Mouse (Mus musculus) liver, postnatal 0 days (tissue): ENCODE measurements around the gene Camsap2. TPM values are rescaled to one million over a fixed set of nuclear protein-coding genes. Genes with fewer than 3 reads are reported as not detected.

Experiments
- ATAC-seq: fragments of 200-750 bp; cut with Nextera tagmentation; 2 replicates; pipeline ENCODE4 v1.8.0; 2017; ENCODE audit warnings: mild to moderate bottlenecking, moderate library complexity
- DNase-seq: peaks from one replicate; pipeline ENCODE4 v3.0.0-alpha.2; 2016
- H3K27ac ChIP-seq: fragments of 300-500 bp; sonication (generic); 2 replicates; pipeline ENCODE4 v1.5.1; 2014; ENCODE audit warnings: antibody characterized with exemption, moderate library complexity, mild to moderate bottlenecking, low read depth
- H3K27me3 ChIP-seq: fragments of 300-500 bp; sonication (generic); 2 replicates; pipeline ENCODE4 v1.6.1; 2014; ENCODE audit warnings: low read length, control low read depth, mixed read lengths; ENCODE audit not compliant: insufficient read depth
- H3K36me3 ChIP-seq: fragments of 300-500 bp; sonication (generic); replicated peaks from 2 replicates; pipeline ENCODE4 v1.6.1; 2014; ENCODE audit warnings: mild to moderate bottlenecking, control low read depth, low read length, moderate library complexity, mixed read lengths; ENCODE audit not compliant: insufficient read depth
- H3K4me1 ChIP-seq: fragments of 300-500 bp; sonication (generic); 2 replicates; pipeline ENCODE4 v1.6.1; 2014; ENCODE audit warnings: antibody characterized with exemption, mild to moderate bottlenecking, control low read depth; ENCODE audit not compliant: insufficient read depth
- H3K4me2 ChIP-seq: fragments of 300-500 bp; sonication (generic); 2 replicates; pipeline ENCODE4 v1.6.1; 2014; ENCODE audit warnings: low read depth, mild to moderate bottlenecking, low read length, moderate library complexity, mixed read lengths
- H3K4me3 ChIP-seq: fragments of 300-500 bp; sonication (generic); 2 replicates; pipeline ENCODE4 v1.5.1; 2014; ENCODE audit warnings: low read depth, low read length
- H3K9ac ChIP-seq: fragments of 300-500 bp; sonication (generic); replicated peaks from 2 replicates; pipeline ENCODE4 v1.6.1; 2014; ENCODE audit warnings: mild to moderate bottlenecking, moderate library complexity
- H3K9me3 ChIP-seq: fragments of 300-500 bp; sonication (generic); 2 replicates; pipeline ENCODE4 v1.6.1; 2016; ENCODE audit warnings: mild to moderate bottlenecking, control low read depth, low read length, mixed read lengths
- CTCF ChIP-seq: sonication (generic); IDR thresholded peaks from 2 replicates; pipeline ENCODE4 v1.5.1; 2016; ENCODE audit warnings: antibody characterized with exemption, low read depth
- EP300 ChIP-seq: IDR thresholded peaks from 2 replicates; pipeline ENCODE4 v1.6.1; 2016; ENCODE audit warnings: antibody characterized with exemption, low read depth, mild to moderate bottlenecking
- WGBS: fragments of 180-500 bp; shearing (Covaris S2); extraction: QIAGEN DNeasy Blood & Tissue Kit; methylation state at CpG from one replicate; pipeline ENCODE4 v1.1.7; 2014; ENCODE audit not compliant: insufficient replicate concordance; 5-methylcytosine and 5-hydroxymethylcytosine counted together
- polyA plus RNA-seq: library from polyadenylated mRNA; unstranded; fragments of >200 nt; fragmentation: Nextera tagmentation; extraction: Ambion mirVana; gene quantifications from 2 replicates; pipeline ENCODE4 v1.2.1, GENCODE M21; 2015

Gene Camsap2
- polyA plus RNA-seq, 1 experiment from 2014 or later: 3.4 TPM

GRCm38 (mm10) chr1:136277366-136277765 is 68.5 kb downstream of the Camsap2 start:
- 92% methylated on average over 8 of the region's 8 CpGs for WGBS
- H3K4me3 ChIP-seq: no peak overlapping the region
- no peak overlapping the region for H3K27ac ChIP-seq
- no peak for DNase-seq
- H3K36me3 ChIP-seq: peaks cover 82% of the 10 kb centered on the region
- no peak overlapping the region for H3K9ac ChIP-seq
- H3K9me3 ChIP-seq: no peaks in the 10 kb centered on the region
- no peak overlapping the region for H3K4me2 ChIP-seq
- H3K27me3 ChIP-seq: no peaks in the 10 kb centered on the region
- TF ChIP-seq EP300 (no peak), CTCF (no peak)
- ATAC-seq: no peak
- no peaks in the 10 kb centered on the region for H3K4me1 ChIP-seq

- Histone ChIP-seq H3K27me3 (no peaks in the 10 kb centered on the region), H3K4me1 (no peaks in the 10 kb centered on the region), H3K36me3 (peaks cover 34% of the 10 kb centered on the region), H3K9ac (no peak overlapping the region), H3K27ac (no peak overlapping the region), H3K4me2 (no peak overlapping the region), H3K4me3 (no peak overlapping the region), H3K9me3 (no peaks in the 10 kb centered on the region)
- WGBS: 64% methylated on average over 7 of the region's 7 CpGs
- no peak for ATAC-seq
- no peak for DNase-seq
- no peak for TF ChIP-seq EP300
Observed at GRCm38 (mm10) chr1:136268224-136268623, 77.7 kb downstream of the Camsap2 start.

GRCm38 (mm10) chr1:136266127-136266526 is 79.8 kb downstream of the Camsap2 start:
- Histone ChIP-seq H3K9ac (no peak overlapping the region), H3K4me3 (no peak overlapping the region), H3K9me3 (no peaks in the 10 kb centered on the region), H3K36me3 (peaks cover 18% of the 10 kb centered on the region), H3K4me2 (no peak overlapping the region), H3K27me3 (peaks cover 17% of the 10 kb centered on the region), H3K4me1 (no peaks in the 10 kb centered on the region), H3K27ac (no peak overlapping the region)
- TF ChIP-seq EP300: no peak
- no peak for TF ChIP-seq CTCF
- DNase-seq: no peak
- 30% methylated on average over 6 of the region's 6 CpGs for WGBS
- no peak for ATAC-seq

GRCm38 (mm10) chr1:136263355-136263754 is 82.5 kb downstream of the Camsap2 start:
- WGBS: 80% methylated on average over 5 of the region's 5 CpGs
- no peak overlapping the region for H3K4me3 ChIP-seq
- ATAC-seq (no peak), DNase-seq (no peak)
- TF ChIP-seq EP300 (no peak), CTCF (no peak)
- no peaks in the 10 kb centered on the region for H3K36me3 ChIP-seq
- H3K27me3 ChIP-seq: peaks cover 45% of the 10 kb centered on the region
- H3K9me3 ChIP-seq: no peaks in the 10 kb centered on the region
- H3K27ac ChIP-seq: no peak overlapping the region
- H3K9ac ChIP-seq: no peak overlapping the region
- H3K4me2 ChIP-seq: no peak overlapping the region
- H3K4me1 ChIP-seq: peaks cover 12% of the 10 kb centered on the region

GRCm38 (mm10) chr1:136260635-136261238 is 85.2 kb downstream of the Camsap2 start, which contains the start of gene Gpr25:
Gene Gpr25 (minus strand): TSS chr1:136260873.
- peaks cover 12% of the 10 kb centered on the region for H3K4me1 ChIP-seq
- no peaks in the 10 kb centered on the region for H3K36me3 ChIP-seq
- no peak for TF ChIP-seq CTCF
- no peak for TF ChIP-seq EP300
- DNase-seq (no peak), ATAC-seq (peak; percentile 31)
- no peak within 1 kb of the TSS for H3K27ac ChIP-seq
- 0 out of 2 replicates have a peak within 1 kb of the TSS, but pooled peaks have one; percentile 2 for H3K9ac ChIP-seq
- peaks cover 59% of the 10 kb centered on the region for H3K27me3 ChIP-seq
- peak within 1 kb of the TSS; percentile 82 for H3K4me2 ChIP-seq
- WGBS: 13% methylated on average over 28 of the region's 28 CpGs
- H3K4me3 ChIP-seq: peak within 1 kb of the TSS; percentile 43
- no peaks in the 10 kb centered on the region for H3K9me3 ChIP-seq

GRCm38 (mm10) chr1:136259893-136260634 is 85.8 kb downstream of the Camsap2 start:
- peaks cover 12% of the 10 kb centered on the region for H3K4me1 ChIP-seq
- H3K27ac ChIP-seq: no peak overlapping the region
- peak overlapping the region; percentile 43 for H3K4me3 ChIP-seq
- peak; percentile 78 for ATAC-seq
- H3K9ac ChIP-seq: 0 out of 2 replicates have a peak overlapping the region, but pooled peaks have one; percentile 2
- TF ChIP-seq EP300: no peak
- no peak for TF ChIP-seq CTCF
- H3K9me3 ChIP-seq: no peaks in the 10 kb centered on the region
- 1% methylated on average over 84 of the region's 95 CpGs for WGBS
- peak overlapping the region; percentile 82 for H3K4me2 ChIP-seq
- H3K36me3 ChIP-seq: no peaks in the 10 kb centered on the region
- peaks cover 63% of the 10 kb centered on the region for H3K27me3 ChIP-seq
- peak; percentile 46 for DNase-seq
